Mouse (Mus musculus) spleen, adult 2 months (tissue): ENCODE data around the gene Larp7. TPM values are rescaled to one million over a fixed set of nuclear protein-coding genes. Genes with fewer than 3 reads are reported as not detected.

Experiments used
- DNase-seq, 2 experiments: peaks; one replicate each; pipeline versions ENCODE4 v3.0.0 to v3.0.0-alpha.2; 2012 to 2021; ENCODE audit warnings: low spot score in 2 of 2, low read depth in 1 of 2
- H3K27ac ChIP-seq: fragments of 200-500 bp; 2 replicates; pipeline ENCODE4 v1.5.1; 2012; ENCODE audit warnings: low read length, inconsistent platforms; ENCODE audit not compliant: insufficient read depth
- H3K27me3 ChIP-seq: fragments of 200-500 bp; 2 replicates; pipeline ENCODE4 v1.6.1; 2012; ENCODE audit warnings: mild to moderate bottlenecking, moderate library complexity, low read length, inconsistent platforms; ENCODE audit not compliant: control insufficient read depth, insufficient read depth
- H3K36me3 ChIP-seq: fragments of 200-500 bp; 2 replicates; pipeline ENCODE4 v1.6.1; 2012; ENCODE audit warnings: mild to moderate bottlenecking, low read length, inconsistent platforms; ENCODE audit not compliant: control insufficient read depth, insufficient read depth
- H3K4me1 ChIP-seq: fragments of 200-500 bp; 2 replicates; pipeline ENCODE4 v1.6.1; 2011; ENCODE audit warnings: inconsistent platforms; ENCODE audit not compliant: control insufficient read depth, insufficient read depth, insufficient read length
- H3K4me3 ChIP-seq: fragments of 200-500 bp; 2 replicates; pipeline ENCODE4 v1.5.1; 2011; ENCODE audit warnings: mild to moderate bottlenecking, inconsistent platforms; ENCODE audit not compliant: insufficient read depth, insufficient read length; ENCODE audit errors: extremely low read depth
- CTCF ChIP-seq: fragments of 200-500 bp; IDR thresholded peaks from 2 replicates; pipeline ENCODE4 v1.5.1; 2011; ENCODE audit warnings: mild to moderate bottlenecking, inconsistent platforms; ENCODE audit not compliant: insufficient read depth, insufficient read length, insufficient replicate concordance; ENCODE audit errors: extremely low read depth
- POLR2A ChIP-seq: fragments of 200-500 bp; IDR thresholded peaks from 2 replicates; pipeline ENCODE4 v1.6.1; 2011; ENCODE audit warnings: low read depth, low read length, inconsistent platforms
- WGBS: fragments of 180-500 bp; shearing (Covaris S2); methylation state at CpG from one replicate; pipeline ENCODE4 v1.1.7; 2018; 5-methylcytosine and 5-hydroxymethylcytosine counted together
- polyA plus RNA-seq: library from polyadenylated mRNA; depleted of rRNA; stranded (reverse); fragments of >200 nt; gene quantifications from 2 replicates; pipeline ENCODE4 v1.2.3, GENCODE M21; 2012

Larp7 gene
- polyA plus RNA-seq, 1 experiment = 0.95 TPM

DNA sequence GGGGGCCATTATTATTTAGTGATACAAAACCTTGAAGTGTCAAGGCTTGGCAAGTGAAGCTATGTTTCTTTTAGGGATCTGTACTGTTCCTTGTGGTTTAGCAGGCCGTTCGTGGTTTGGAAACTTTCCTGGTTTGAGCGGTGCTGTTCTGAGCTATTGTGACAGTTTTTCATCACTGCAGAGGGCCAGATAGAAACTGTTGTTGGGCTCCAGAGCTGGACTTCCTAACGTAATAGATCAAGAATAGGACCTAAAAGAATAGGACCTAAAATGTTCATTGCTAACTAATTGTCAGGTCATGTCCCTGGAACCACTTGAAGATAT lies 533 bp upstream of the Larp7 start:
- WGBS = under 1% methylated on average over 4 of the region's 4 CpGs
- no peaks in the 10 kb centered on the region for H3K36me3 ChIP-seq
- no peak overlapping the region for H3K27ac ChIP-seq
- no peak for TF ChIP-seq POLR2A
- TF ChIP-seq CTCF = no peak
- H3K27me3 ChIP-seq = no peaks in the 10 kb centered on the region
- H3K4me1 ChIP-seq = peaks cover 2% of the 10 kb centered on the region; the same call in 1 of the 2 replicates
- H3K4me3 ChIP-seq = peak overlapping the region; percentile 77
- no peak for DNase-seq

DNA sequence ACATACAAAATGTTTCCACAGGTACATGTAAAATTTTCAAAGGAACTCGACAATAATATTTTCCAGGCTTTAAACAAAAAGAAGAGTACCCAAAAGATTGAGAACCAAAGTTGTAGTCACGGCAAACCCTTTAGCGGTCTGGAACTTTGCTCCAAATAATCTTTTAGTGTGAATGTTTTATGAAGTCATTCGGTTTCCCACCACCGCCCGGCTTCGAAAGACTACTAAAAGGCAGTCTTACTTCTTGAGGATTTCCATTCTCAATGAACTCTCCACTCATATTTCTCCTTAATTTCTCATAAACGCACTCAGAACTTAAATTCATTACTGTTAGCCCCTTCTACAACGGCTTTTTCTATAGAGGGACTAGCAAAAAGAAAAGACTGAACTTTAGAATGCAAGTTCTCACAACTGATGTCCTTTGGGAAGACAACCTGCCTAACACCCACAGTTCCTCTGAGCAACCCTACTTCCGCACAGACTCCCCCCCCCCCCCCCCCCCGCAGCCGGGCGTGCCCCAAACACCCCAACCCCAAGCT lies 646 bp downstream of the Larp7 start:
- H3K36me3 ChIP-seq = no peaks in the 10 kb centered on the region
- no peak for DNase-seq
- H3K27me3 ChIP-seq = no peaks in the 10 kb centered on the region
- TF ChIP-seq POLR2A = no peak
- no peak for TF ChIP-seq CTCF
- peak overlapping the region; percentile 50 for H3K4me3 ChIP-seq
- H3K27ac ChIP-seq = peak overlapping the region; percentile 49; the same call in 1 of the 2 replicates
- WGBS = 3% methylated on average over 12 of the region's 13 CpGs
- peaks cover 2% of the 10 kb centered on the region; the same call in 1 of the 2 replicates for H3K4me1 ChIP-seq

DNA sequence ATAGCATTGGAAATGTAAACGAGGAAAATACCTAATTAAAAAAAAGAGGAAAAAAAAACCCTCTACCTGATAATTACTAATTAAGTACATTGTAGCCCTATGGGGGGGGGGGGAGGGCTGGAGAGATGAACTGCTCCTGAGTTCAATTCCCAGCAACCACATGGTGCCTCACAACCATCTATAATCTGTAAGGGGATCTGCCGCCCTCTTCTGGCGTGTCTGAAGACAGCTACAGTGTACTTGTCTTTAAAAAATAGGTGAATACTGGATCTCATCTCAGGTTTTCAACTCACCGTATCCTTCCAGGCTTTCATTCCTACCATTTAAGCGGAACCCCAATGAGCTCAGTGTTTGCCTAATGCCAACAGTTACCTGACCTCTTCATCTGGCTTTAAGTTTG lies 5.3 kb downstream of the Larp7 start:
- 90% methylated on average over 5 of the region's 5 CpGs for WGBS
- peaks cover 2% of the 10 kb centered on the region; the same call in 1 of the 2 replicates for H3K4me1 ChIP-seq
- TF ChIP-seq POLR2A (no peak), CTCF (no peak)
- no peak overlapping the region for H3K4me3 ChIP-seq
- H3K36me3 ChIP-seq = peaks cover 18% of the 10 kb centered on the region
- H3K27me3 ChIP-seq = no peaks in the 10 kb centered on the region
- DNase-seq = peak in 1 of 2 experiments; percentile 26
- no peak overlapping the region for H3K27ac ChIP-seq

DNA sequence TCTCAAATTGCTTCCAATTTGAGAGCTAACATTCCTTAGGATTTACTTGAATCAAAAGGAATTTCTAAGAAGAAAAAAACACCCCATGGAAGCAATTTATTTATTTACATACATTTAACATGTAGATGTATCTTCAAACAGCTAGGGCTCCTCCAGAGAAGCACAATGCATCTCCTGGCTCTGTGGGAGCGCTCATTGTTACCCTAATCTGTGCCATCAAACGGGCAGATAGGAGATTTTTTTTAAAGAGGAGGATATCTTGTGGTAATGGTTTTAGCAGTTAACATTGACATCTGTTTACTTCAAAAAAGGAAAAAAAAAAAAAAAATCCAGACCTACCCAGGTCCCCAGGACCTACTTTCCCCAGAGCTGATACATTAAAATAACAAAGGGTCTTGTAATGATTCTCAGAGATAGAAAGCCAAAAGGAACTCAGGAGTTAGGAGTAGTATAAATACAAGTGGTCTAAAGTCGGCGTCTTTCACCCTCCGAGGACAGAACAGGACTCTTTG lies 8.5 kb downstream of the Larp7 start:
- H3K27ac ChIP-seq = no peak overlapping the region
- no peak for DNase-seq
- peaks cover 24% of the 10 kb centered on the region for H3K36me3 ChIP-seq
- H3K4me3 ChIP-seq = no peak overlapping the region
- WGBS = 83% methylated on average over 5 of the region's 5 CpGs
- no peaks in the 10 kb centered on the region for H3K27me3 ChIP-seq
- TF ChIP-seq CTCF = no peak
- no peak for TF ChIP-seq POLR2A
- no peaks in the 10 kb centered on the region for H3K4me1 ChIP-seq

DNA sequence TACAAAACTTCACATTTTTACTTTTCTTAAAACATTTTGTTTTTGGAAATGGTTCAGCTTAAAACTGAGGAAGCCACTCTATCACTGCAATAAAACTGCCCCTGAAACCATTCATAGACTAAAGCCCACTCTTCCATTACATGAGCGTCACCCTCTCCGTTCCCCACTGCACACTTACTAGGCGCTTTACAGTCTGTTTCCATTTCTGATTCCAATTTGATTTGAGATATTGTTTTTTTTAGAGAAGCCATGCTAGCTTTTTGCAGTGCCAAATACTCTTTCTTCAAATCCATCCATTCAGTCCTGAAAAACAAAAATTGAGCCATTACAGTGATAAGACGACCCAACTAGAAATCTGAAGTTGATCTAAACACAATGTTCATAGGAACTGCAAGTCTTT lies 9.2 kb downstream of the Larp7 start:
- H3K4me1 ChIP-seq = no peaks in the 10 kb centered on the region
- WGBS = 95% methylated on average over 4 of the region's 4 CpGs
- no peaks in the 10 kb centered on the region for H3K27me3 ChIP-seq
- H3K27ac ChIP-seq = no peak overlapping the region
- peaks cover 24% of the 10 kb centered on the region for H3K36me3 ChIP-seq
- TF ChIP-seq POLR2A (no peak), CTCF (no peak)
- DNase-seq = no peak
- no peak overlapping the region for H3K4me3 ChIP-seq

DNA sequence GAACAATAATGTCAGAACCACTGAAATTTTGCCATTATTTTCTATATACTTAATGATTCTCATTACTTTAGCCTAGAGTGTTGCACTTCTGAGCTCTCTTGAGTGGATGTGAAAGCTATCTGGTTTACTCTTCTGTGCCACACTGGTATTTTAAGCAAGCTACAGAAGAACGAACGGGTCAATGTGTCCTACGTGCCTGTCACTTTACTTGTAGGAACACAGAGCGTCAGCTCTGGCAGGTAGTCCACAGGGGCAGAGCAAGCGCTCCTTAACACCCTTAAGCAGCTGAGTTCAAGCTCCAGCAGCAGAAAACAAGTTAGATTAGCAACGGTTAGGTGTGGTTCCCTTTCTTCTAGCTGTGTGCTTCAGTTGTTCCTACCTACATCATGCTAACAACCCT lies 14.0 kb downstream of the Larp7 start:
- Histone ChIP-seq H3K4me3 (no peak overlapping the region), H3K4me1 (no peaks in the 10 kb centered on the region), H3K27me3 (no peaks in the 10 kb centered on the region), H3K27ac (no peak overlapping the region), H3K36me3 (peaks cover 16% of the 10 kb centered on the region)
- TF ChIP-seq POLR2A (no peak), CTCF (no peak)
- no peak for DNase-seq
- 98% methylated on average over 6 of the region's 6 CpGs for WGBS

DNA sequence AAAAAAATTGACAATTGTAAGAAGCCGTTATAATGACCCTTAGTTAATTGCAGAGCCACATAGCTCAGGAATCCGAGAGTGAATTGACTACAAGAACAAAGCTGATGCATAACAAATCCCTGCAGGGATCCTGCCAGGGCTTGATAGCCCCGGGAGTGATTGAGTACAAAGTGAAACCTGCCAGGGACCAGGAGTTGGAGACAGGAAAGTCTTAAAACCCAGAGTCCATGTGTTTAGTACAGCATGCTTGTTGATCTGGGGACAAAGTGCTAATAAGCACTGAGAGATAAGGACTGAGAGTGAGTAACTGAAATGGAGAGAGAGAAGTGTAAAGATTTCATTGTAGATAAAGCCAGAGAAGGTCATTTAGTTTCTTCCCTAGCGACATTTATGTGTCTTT lies 22.9 kb downstream of the Larp7 start:
- Histone ChIP-seq H3K27ac (no peak overlapping the region), H3K27me3 (no peaks in the 10 kb centered on the region), H3K4me3 (no peak overlapping the region), H3K36me3 (no peaks in the 10 kb centered on the region), H3K4me1 (no peaks in the 10 kb centered on the region)
- WGBS = 53% methylated on average over 4 of the region's 4 CpGs
- TF ChIP-seq CTCF (no peak), POLR2A (no peak)
- DNase-seq = no peak
